In genomic region chr6:6874073-6874771, GRCm38 (mm10) we compare ENCODE assay signal across 12 mouse cellular contexts. TPM values are rescaled to one million over a fixed set of nuclear protein-coding genes. Genes with fewer than 3 reads are reported as not detected.
DNase-seq lines count a peak whose midpoint lies in the region; ATAC-seq and TF ChIP-seq lines count a peak whose summit lies in the region.
"Had no signal": no experiment of that assay in that cellular context is flagged by ENCODE, and none has a peak within 500 bp of the region (broad histone marks: within the 10 kb centered on the region; RNA-seq: fewer than 3 reads in every experiment).

No protein-coding gene starts in this region.

- peaks cover 20% of the 10 kb centered on the region for H3K4me1 ChIP-seq in heart, embryonic 13.5 days
- H3K4me1 ChIP-seq in forebrain, embryonic 11.5 days (replicated peaks; ENCODE audit: control insufficient read depth, insufficient read depth, low read length): peaks cover 4% of the 10 kb centered on the region; the same call in 1 of the 2 replicates
- H3K4me1 ChIP-seq in limb, embryonic 12.5 days (replicated peaks): peaks cover 28% of the 10 kb centered on the region
- peaks cover 6% of the 10 kb centered on the region for H3K4me1 ChIP-seq in olfactory bulb, adult 2 months (ENCODE audit: control insufficient read depth, insufficient read depth, low read length)
- H3K4me1 ChIP-seq: hindbrain, embryonic 15.5 days had no signal

- no peak for TF ChIP-seq POLR2A in olfactory bulb, adult 2 months (IDR thresholded peaks at IDR 0.05; ENCODE audit: insufficient read depth, low read depth, low read length)

- H3K27me3 ChIP-seq in heart, embryonic 13.5 days (replicated peaks): peaks cover 100% of the 10 kb centered on the region
- H3K27me3 ChIP-seq in forebrain, embryonic 11.5 days (ENCODE audit: control insufficient read depth, insufficient read depth, low read length): peaks cover 86% of the 10 kb centered on the region
- H3K27me3 ChIP-seq in limb, embryonic 12.5 days: peaks cover 94% of the 10 kb centered on the region

- peak overlapping the region; percentile 18; the same call in 1 of the 2 replicates for H3K4me2 ChIP-seq in heart, embryonic 13.5 days
- H3K4me2 ChIP-seq in forebrain, embryonic 11.5 days (ENCODE audit: low read depth, low read length, severe bottlenecking): peak overlapping the region; percentile 16; the same call in 1 of the 2 replicates
- H3K4me2 ChIP-seq in limb, embryonic 12.5 days: peak overlapping the region; percentile 45
- H3K4me2 ChIP-seq: hindbrain, embryonic 15.5 days had no signal

- H3K4me3 ChIP-seq in heart, embryonic 13.5 days: peak overlapping the region; percentile 4; the same call in 1 of the 2 replicates
- peak overlapping the region; percentile 11; the same call in 1 of the 2 replicates for H3K4me3 ChIP-seq in forebrain, embryonic 11.5 days (ENCODE audit: low read depth, low read length)
- peak overlapping the region; percentile 21 for H3K4me3 ChIP-seq in limb, embryonic 12.5 days (replicated peaks)
- H3K4me3 ChIP-seq in olfactory bulb, adult 2 months (ENCODE audit: insufficient read depth, low read depth, low read length): peak overlapping the region; percentile 54
- H3K4me3 ChIP-seq: hindbrain, embryonic 15.5 days had no signal

- intact Hi-C loops in heart, postnatal 25 days (cut with DNase I): no loop called here

- no peaks in the 10 kb centered on the region for H3K36me3 ChIP-seq in heart, embryonic 13.5 days
- no peaks in the 10 kb centered on the region for H3K36me3 ChIP-seq in forebrain, embryonic 11.5 days (ENCODE audit: control insufficient read depth, insufficient read depth, low read length)
- 0 out of 2 replicates have a peak, but pooled peaks cover 8% of the 10 kb centered on the region for H3K36me3 ChIP-seq in limb, embryonic 12.5 days
- H3K36me3 ChIP-seq: hindbrain, embryonic 15.5 days had no signal

- no peak for ATAC-seq in heart, embryonic 13.5 days (ENCODE audit: extremely low read depth, insufficient number of reproducible peaks, low FRiP score, low TSS enrichment)
- peak; percentile 28 for ATAC-seq in forebrain, embryonic 11.5 days (replicated peaks; ENCODE audit: low FRiP score)
- peak; percentile 26; the same call in 1 of the 2 replicates for ATAC-seq in limb, embryonic 12.5 days (ENCODE audit: insufficient number of reproducible peaks, insufficient read depth, low FRiP score, low TSS enrichment, low read depth)

- TF ChIP-seq CTCF in olfactory bulb, adult 2 months (IDR thresholded peaks at IDR 0.05; ENCODE audit: insufficient read depth, low read depth, low read length): no peak

- H3K9me3 ChIP-seq in heart, embryonic 13.5 days: no peaks in the 10 kb centered on the region
- no peaks in the 10 kb centered on the region for H3K9me3 ChIP-seq in forebrain, embryonic 11.5 days (ENCODE audit: control insufficient read depth, low read length)
- no peaks in the 10 kb centered on the region for H3K9me3 ChIP-seq in limb, embryonic 12.5 days
- H3K9me3 ChIP-seq: hindbrain, embryonic 15.5 days had no signal

- under 1% methylated on average over 25 of the region's 25 CpGs for WGBS in heart, embryonic 13.5 days
- under 1% methylated on average over 25 of the region's 25 CpGs for WGBS in forebrain, embryonic 11.5 days
- WGBS in limb, embryonic 12.5 days: under 1% methylated on average over 25 of the region's 25 CpGs
- under 1% methylated on average over 25 of the region's 25 CpGs for WGBS in olfactory bulb, adult 2 months

- no peak overlapping the region for H3K9ac ChIP-seq in heart, embryonic 13.5 days
- H3K9ac ChIP-seq in forebrain, embryonic 11.5 days (ENCODE audit: low read length): peak overlapping the region; percentile 14
- no peak overlapping the region for H3K9ac ChIP-seq in limb, embryonic 12.5 days (replicated peaks)
- H3K9ac ChIP-seq: hindbrain, embryonic 15.5 days; liver, embryonic 14.5 days had no signal

- H3K27ac ChIP-seq in heart, embryonic 13.5 days (replicated peaks): no peak overlapping the region
- peak overlapping the region; percentile 42; the same call in 1 of the 2 replicates for H3K27ac ChIP-seq in forebrain, embryonic 11.5 days (ENCODE audit: low read depth, low read length)
- H3K27ac ChIP-seq in limb, embryonic 12.5 days: no peak overlapping the region
- peak overlapping the region; percentile 99 for H3K27ac ChIP-seq in olfactory bulb, adult 2 months (ENCODE audit: insufficient read depth, low read depth, low read length)
- H3K27ac ChIP-seq: hindbrain, embryonic 15.5 days; liver, embryonic 14.5 days had no signal

- DNase-seq in heart, postnatal 25 days (ENCODE audit: low spot score): no peak
- DNase-seq in forebrain, embryonic 11.5 days (ENCODE audit: low spot score): peak; percentile 71
- DNase-seq in cerebellum, adult 9-11 months: no peak
- DNase-seq in spleen, postnatal 4 days (ENCODE audit: low spot score in 2 of 2): no peak
- no peak for DNase-seq in spleen, postnatal 36 days (ENCODE audit: low spot score in 2 of 2)
- DNase-seq: adrenal gland, postnatal 10 days; thymus, postnatal 25 days had no signal

RNA-seq across cellular contexts. Expression of gene Dlx5, which starts 7.7 kb away (rescaled TPM):
- 0.94 and 1.1 TPM in 2 replicates for polyA plus RNA-seq in heart, embryonic 13.5 days (2015; fragmentation: Nextera tagmentation; extraction: Ambion mirVana)
- under 1 TPM in 1 of 2 experiments, not detected in 1; 0.34 TPM for total RNA-seq in heart, postnatal 25 days (2021)
- polyA plus RNA-seq in forebrain, embryonic 11.5 days (2014; fragmentation: Nextera tagmentation; extraction: Ambion mirVana): 45.5 and 47.7 TPM in 2 replicates
- 33.9 and 42.5 TPM in 2 replicates for polyA plus RNA-seq in limb, embryonic 12.5 days (2016; fragmentation: Nextera tagmentation; extraction: Ambion mirVana)
- not detected in 2 replicates for polyA plus RNA-seq in olfactory bulb, adult 2 months (2012; ENCODE audit: insufficient read depth, insufficient read length, low replicate concordance, missing spikeins)
- polyA plus RNA-seq: liver, embryonic 14.5 days had no signal

RNA-seq across cellular contexts. Expression of gene Dlx6, which starts 11.1 kb away (rescaled TPM):
- polyA plus RNA-seq in heart, embryonic 13.5 days (2015; fragmentation: Nextera tagmentation; extraction: Ambion mirVana): not detected in 2 replicates
- not detected for total RNA-seq in heart, postnatal 25 days (2021)
- polyA plus RNA-seq in forebrain, embryonic 11.5 days (2014; fragmentation: Nextera tagmentation; extraction: Ambion mirVana): 4.5 and 7.3 TPM in 2 replicates
- 2.2 and 2.5 TPM in 2 replicates for polyA plus RNA-seq in limb, embryonic 12.5 days (2016; fragmentation: Nextera tagmentation; extraction: Ambion mirVana)
- not detected in 2 replicates for polyA plus RNA-seq in olfactory bulb, adult 2 months (2012; ENCODE audit: insufficient read depth, insufficient read length, low replicate concordance, missing spikeins)
- polyA plus RNA-seq: liver, embryonic 14.5 days had no signal

Comparison
In these comparisons a context has a peak if more than half of its experiments do, and no peak if none do; other contexts are left out.
1. H3K27ac ChIP-seq: peak in forebrain, embryonic 11.5 days (single experiment) and olfactory bulb, adult 2 months (single experiment); none in heart, embryonic 13.5 days (single experiment) and limb, embryonic 12.5 days (single experiment).
2. H3K4me3 ChIP-seq: peak in every context shown above with its lines; median percentile 54 in olfactory bulb, adult 2 months; 21 in limb, embryonic 12.5 days; 11 in forebrain, embryonic 11.5 days; 4 in heart, embryonic 13.5 days.
3. RNA of gene Dlx5, which starts 7.7 kb away (polyA plus RNA-seq): 45.5 to 47.7 TPM in forebrain, embryonic 11.5 days and 33.9 to 42.5 TPM in limb, embryonic 12.5 days; 0.94 to 1.1 TPM in heart, embryonic 13.5 days and not detected in olfactory bulb, adult 2 months; every median in the first group is over 10 times any median in the second.
4. Peak in every context shown above with its lines, with median percentiles within 50 percentile points of each other: H3K4me2 ChIP-seq.